In the genomic region with DNA sequence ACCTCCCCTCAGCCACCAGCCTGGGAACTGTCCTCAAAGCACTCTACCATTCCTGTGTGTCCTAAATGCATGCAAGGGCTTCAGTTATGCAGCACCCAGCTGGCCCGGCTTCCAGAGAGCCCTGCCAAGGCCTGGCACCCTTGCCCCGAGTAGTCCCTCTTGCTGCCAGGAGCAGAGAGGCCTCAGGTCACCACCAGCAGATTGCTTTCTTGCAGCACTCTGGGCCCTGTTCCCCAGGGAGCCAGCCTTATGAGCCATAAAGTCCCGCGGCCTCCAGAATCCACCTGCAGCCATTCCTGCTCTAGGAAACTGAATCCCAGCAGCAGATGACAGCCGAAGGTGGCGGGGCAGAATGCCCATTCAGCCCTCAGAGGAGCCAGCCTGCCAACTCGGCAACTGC, we compare ENCODE assay signal across 10 mouse cellular contexts. TPM values are rescaled to one million over a fixed set of nuclear protein-coding genes. Genes with fewer than 3 reads are reported as not detected.
DNase-seq lines count a peak whose midpoint lies in the region; ATAC-seq and TF ChIP-seq lines count a peak whose summit lies in the region.
"Had no signal": no experiment of that assay in that cellular context is flagged by ENCODE, and none has a peak within 500 bp of the region (broad histone marks: within the 10 kb centered on the region; RNA-seq: fewer than 3 reads in every experiment).

No protein-coding gene starts in this region.

- H3K4me3 ChIP-seq in limb, embryonic 13.5 days, result no peak overlapping the region
- no peak overlapping the region for H3K4me3 ChIP-seq in limb, embryonic 10.5 days
- no peak overlapping the region for H3K4me3 ChIP-seq in gastrocnemius, adult 2 months
- H3K4me3 ChIP-seq: liver, embryonic 13.5 days had no signal

- no peak overlapping the region for H3K4me2 ChIP-seq in limb, embryonic 13.5 days (replicated peaks)
- H3K4me2 ChIP-seq: liver, embryonic 13.5 days had no signal

- no peaks in the 10 kb centered on the region for H3K9me3 ChIP-seq in limb, embryonic 13.5 days
- H3K9me3 ChIP-seq in limb, embryonic 10.5 days (replicated peaks), result no peaks in the 10 kb centered on the region
- H3K9me3 ChIP-seq: liver, embryonic 13.5 days had no signal

- H3K27ac ChIP-seq in limb, embryonic 13.5 days, result no peak overlapping the region
- no peak overlapping the region for H3K27ac ChIP-seq in limb, embryonic 10.5 days
- H3K27ac ChIP-seq in gastrocnemius, adult 2 months, result peak overlapping the region; percentile 63
- H3K27ac ChIP-seq: liver, embryonic 13.5 days had no signal

- 53% methylated on average over 7 of the region's 7 CpGs for WGBS in limb, embryonic 13.5 days
- WGBS in limb, embryonic 10.5 days, result 65% methylated on average over 7 of the region's 7 CpGs

- TF ChIP-seq CTCF in gastrocnemius, adult 2 months (IDR thresholded peaks at IDR 0.05), result no peak

- H3K27me3 ChIP-seq in limb, embryonic 13.5 days, result 0 out of 2 replicates have a peak, but pooled peaks cover 4% of the 10 kb centered on the region
- H3K27me3 ChIP-seq in limb, embryonic 10.5 days (ENCODE audit: low read depth, poor library complexity, severe bottlenecking), result peaks cover 34% of the 10 kb centered on the region
- H3K27me3 ChIP-seq: Patski had no signal

- peaks cover 21% of the 10 kb centered on the region for H3K4me1 ChIP-seq in limb, embryonic 13.5 days
- H3K4me1 ChIP-seq in limb, embryonic 10.5 days, result peaks cover 30% of the 10 kb centered on the region
- H3K4me1 ChIP-seq: liver, embryonic 13.5 days had no signal

- DNase-seq in adrenal gland, adult 2 months, result peak; percentile 49
- DNase-seq in adrenal gland, postnatal 4 days (ENCODE audit: low spot score in 2 of 2), result no peak
- DNase-seq in limb, embryonic 10.5 days (ENCODE audit: low spot score), result no peak
- peak; percentile 92 for DNase-seq in gastrocnemius, adult 2 months
- DNase-seq in right cerebral cortex, adult 18-20 months, result peak; percentile 17
- DNase-seq in lung, adult 18-20 months, result no peak
- no peak for DNase-seq in urinary bladder, postnatal 25 days (ENCODE audit: low spot score)
- DNase-seq: liver, embryonic 13.5 days had no signal

- no peak for ATAC-seq in limb, embryonic 13.5 days (ENCODE audit: low FRiP score, low read depth)
- ATAC-seq: Patski had no signal

- H3K36me3 ChIP-seq in limb, embryonic 13.5 days, result no peaks in the 10 kb centered on the region
- no peaks in the 10 kb centered on the region for H3K36me3 ChIP-seq in limb, embryonic 10.5 days
- H3K36me3 ChIP-seq: liver, embryonic 13.5 days had no signal

- intact Hi-C loops in gastrocnemius, adult 2 months (cut with DNase I), result no loop called here

- H3K9ac ChIP-seq in limb, embryonic 13.5 days, result peak overlapping the region; percentile 35; the same call in 1 of the 2 replicates
- H3K9ac ChIP-seq: liver, embryonic 13.5 days had no signal

RNA-seq across cellular contexts. Expression of gene Cdkn1c, which starts 27.5 kb away (rescaled TPM):
- total RNA-seq in adrenal gland, adult 2 months (2021), result 100 to 1,000 TPM; 239 to 672 TPM
- polyA plus RNA-seq in adrenal gland, adult 2 months (2012; rRNA removed), result 469 and 597 TPM in 2 replicates
- total RNA-seq in adrenal gland, postnatal 4 days (2021), result 1,000 to 10,000 TPM; 1,384 to 1,531 TPM
- polyA plus RNA-seq in limb, embryonic 13.5 days (2015; fragmentation: Nextera tagmentation; extraction: Ambion mirVana), result 1,335 and 1,388 TPM in 2 replicates
- 317 and 593 TPM in 2 replicates for polyA plus RNA-seq in limb, embryonic 10.5 days (2016; fragmentation: Nextera tagmentation; extraction: Ambion mirVana)
- total RNA-seq in gastrocnemius, adult 2 months (2021), result 10 to 100 TPM; 23.2 to 23.5 TPM

RNA-seq across cellular contexts. Expression of gene Slc22a18, which starts 40.2 kb away (rescaled TPM):
- total RNA-seq in adrenal gland, adult 2 months (2021), result 1 to 10 TPM; 1.5 to 4.1 TPM
- 13.3 and 17.5 TPM in 2 replicates for polyA plus RNA-seq in adrenal gland, adult 2 months (2012; rRNA removed)
- total RNA-seq in adrenal gland, postnatal 4 days (2021), result 1 to 10 TPM; 5.5 to 7.0 TPM
- 1.4 and 1.5 TPM in 2 replicates for polyA plus RNA-seq in limb, embryonic 13.5 days (2015; fragmentation: Nextera tagmentation; extraction: Ambion mirVana)
- 0.25 and 0.53 TPM in 2 replicates for polyA plus RNA-seq in limb, embryonic 10.5 days (2016; fragmentation: Nextera tagmentation; extraction: Ambion mirVana)
- total RNA-seq in gastrocnemius, adult 2 months (2021), result under 1 TPM; 0.17 to 0.20 TPM

Comparison
In these comparisons a context has a peak if more than half of its experiments do, and no peak if none do; other contexts are left out.
1. DNase-seq: peak in adrenal gland, adult 2 months (single experiment), gastrocnemius, adult 2 months (single experiment) and right cerebral cortex, adult 18-20 months (single experiment); none in adrenal gland, postnatal 4 days (0 of 2), limb, embryonic 10.5 days (single experiment), lung, adult 18-20 months (0 of 2) and urinary bladder, postnatal 25 days (single experiment).
2. RNA of gene Cdkn1c, which starts 27.5 kb away (total RNA-seq): 1,384 to 1,531 TPM in adrenal gland, postnatal 4 days and 239 to 672 TPM in adrenal gland, adult 2 months; 23.2 to 23.5 TPM in gastrocnemius, adult 2 months; every median in the first group is over 4 times any median in the second.